Mouse (Mus musculus) kidney, embryonic 16.5 days (tissue): Measurements from ENCODE around the gene Gm37240. TPM values are rescaled to one million over a fixed set of nuclear protein-coding genes. Genes with fewer than 3 reads are reported as not detected.
"Not testable (repeated sequence)": the region's sequence is repeated elsewhere in the genome, so short reads cannot be mapped to it uniquely, and the experiment has no call there.

Experiments used
- ATAC-seq: fragments of 200-750 bp; cut with Nextera tagmentation; 2 replicates; pipeline ENCODE4 v1.8.0; 2017; ENCODE audit warnings: moderate TSS enrichment; ENCODE audit not compliant: low FRiP score, low TSS enrichment
- H3K27ac ChIP-seq: fragments of 300-500 bp; sonication (generic); 2 replicates; pipeline ENCODE4 v1.5.1; 2014; ENCODE audit warnings: low read length
- H3K27me3 ChIP-seq: fragments of 300-500 bp; sonication (generic); 2 replicates; pipeline ENCODE4 v1.6.1; 2014; ENCODE audit warnings: low read length, control low read depth, mixed read lengths; ENCODE audit not compliant: insufficient read depth
- H3K36me3 ChIP-seq: fragments of 300-500 bp; sonication (generic); 2 replicates; pipeline ENCODE4 v1.6.1; 2014; ENCODE audit warnings: low read length, control low read depth, mixed read lengths; ENCODE audit not compliant: insufficient read depth
- H3K4me1 ChIP-seq: fragments of 300-500 bp; sonication (generic); 2 replicates; pipeline ENCODE4 v1.6.1; 2014; ENCODE audit warnings: low read length, control low read depth, mixed read lengths; ENCODE audit not compliant: insufficient read depth
- H3K4me2 ChIP-seq: fragments of 300-500 bp; sonication (generic); replicated peaks from 2 replicates; pipeline ENCODE4 v1.6.1; 2014; ENCODE audit warnings: low read depth, low read length
- H3K4me3 ChIP-seq: fragments of 300-500 bp; sonication (generic); 2 replicates; pipeline ENCODE4 v1.5.1; 2014; ENCODE audit warnings: mild to moderate bottlenecking, low read length
- H3K9ac ChIP-seq: fragments of 300-500 bp; sonication (generic); replicated peaks from 2 replicates; pipeline ENCODE4 v1.6.1; 2014; ENCODE audit warnings: low read length
- H3K9me3 ChIP-seq: fragments of 300-500 bp; sonication (generic); 2 replicates; pipeline ENCODE4 v1.6.1; 2016; ENCODE audit warnings: low read length, control low read depth
- WGBS: fragments of 180-500 bp; shearing (Covaris S2); extraction: QIAGEN DNeasy Blood & Tissue Kit; methylation state at CpG from one replicate; pipeline ENCODE4 v1.1.7; 2014; 5-methylcytosine and 5-hydroxymethylcytosine counted together
- polyA plus RNA-seq: library from polyadenylated mRNA; unstranded; fragments of >200 nt; fragmentation: Nextera tagmentation; extraction: Ambion mirVana; gene quantifications from 2 replicates; pipeline ENCODE4 v1.2.1, GENCODE M21; 2015

The Gm37240 gene
- polyA plus RNA-seq, 1 experiment from 2014 or later, result 8.7 TPM

GRCm38 (mm10) chr3:84889648-84890047 is 997.7 kb downstream of the Gm37240 start:
- WGBS, result 39% methylated on average over 1 of the region's 1 CpGs
- H3K36me3 ChIP-seq, result no peaks in the 10 kb centered on the region
- H3K9ac ChIP-seq, result no peak overlapping the region
- no peak overlapping the region for H3K27ac ChIP-seq
- H3K4me1 ChIP-seq, result no peaks in the 10 kb centered on the region
- no peak overlapping the region for H3K4me2 ChIP-seq
- ATAC-seq, result no peak
- no peaks in the 10 kb centered on the region for H3K9me3 ChIP-seq
- H3K4me3 ChIP-seq, result no peak overlapping the region
- no peaks in the 10 kb centered on the region for H3K27me3 ChIP-seq

GRCm38 (mm10) chr3:84883817-84884483 is 1003.4 kb downstream of the Gm37240 start:
- Histone ChIP-seq H3K36me3 (no peaks in the 10 kb centered on the region), H3K9me3 (no peaks in the 10 kb centered on the region), H3K4me2 (no peak overlapping the region), H3K9ac (no peak overlapping the region), H3K27me3 (no peaks in the 10 kb centered on the region), H3K27ac (no peak overlapping the region), H3K4me3 (no peak overlapping the region), H3K4me1 (no peaks in the 10 kb centered on the region)
- 43% methylated on average over 11 of the region's 11 CpGs for WGBS
- ATAC-seq, result no peak

GRCm38 (mm10) chr3:84876211-84876610 is 1011.1 kb downstream of the Gm37240 start:
- Histone ChIP-seq H3K4me1 (no peaks in the 10 kb centered on the region), H3K27me3 (no peaks in the 10 kb centered on the region), H3K36me3 (no peaks in the 10 kb centered on the region), H3K4me3 (no peak overlapping the region), H3K4me2 (no peak overlapping the region), H3K9me3 (no peaks in the 10 kb centered on the region), H3K27ac (no peak overlapping the region), H3K9ac (no peak overlapping the region)
- no peak for ATAC-seq
- WGBS, result 59% methylated on average over 4 of the region's 4 CpGs

- Histone ChIP-seq H3K9me3 (no peaks in the 10 kb centered on the region), H3K36me3 (no peaks in the 10 kb centered on the region), H3K4me3 (no peak overlapping the region), H3K9ac (no peak overlapping the region), H3K4me2 (no peak overlapping the region), H3K4me1 (no peaks in the 10 kb centered on the region), H3K27me3 (no peaks in the 10 kb centered on the region), H3K27ac (no peak overlapping the region)
- no peak for ATAC-seq
- 78% methylated on average over 9 of the region's 9 CpGs for WGBS
Measured at GRCm38 (mm10) chr3:84875306-84875705, 1012.0 kb downstream of the Gm37240 start.

GRCm38 (mm10) chr3:84870126-84870525 is 1017.2 kb downstream of the Gm37240 start:
- Histone ChIP-seq H3K4me1 (peaks cover 20% of the 10 kb centered on the region), H3K9ac (no peak overlapping the region), H3K4me3 (no peak overlapping the region), H3K9me3 (no peaks in the 10 kb centered on the region), H3K36me3 (no peaks in the 10 kb centered on the region), H3K27ac (no peak overlapping the region), H3K4me2 (no peak overlapping the region), H3K27me3 (no peaks in the 10 kb centered on the region)
- no peak for ATAC-seq

- H3K9me3 ChIP-seq, result no peaks in the 10 kb centered on the region
- peak overlapping the region; percentile 25; the same call in 1 of the 2 replicates for H3K27ac ChIP-seq
- no peak for ATAC-seq
- WGBS, result 6% methylated on average over 1 of the region's 1 CpGs
- H3K4me2 ChIP-seq, result no peak overlapping the region
- H3K4me1 ChIP-seq, result peaks cover 20% of the 10 kb centered on the region
- no peak overlapping the region for H3K4me3 ChIP-seq
- H3K27me3 ChIP-seq, result no peaks in the 10 kb centered on the region
- no peak overlapping the region for H3K9ac ChIP-seq
- no peaks in the 10 kb centered on the region for H3K36me3 ChIP-seq
Measured at GRCm38 (mm10) chr3:84867991-84868390, 1019.3 kb downstream of the Gm37240 start.

- no peaks in the 10 kb centered on the region for H3K36me3 ChIP-seq
- H3K9ac ChIP-seq, result no peak overlapping the region
- 50% methylated on average over 1 of the region's 1 CpGs for WGBS
- peak overlapping the region; percentile 25; the same call in 1 of the 2 replicates for H3K27ac ChIP-seq
- peaks cover 20% of the 10 kb centered on the region for H3K4me1 ChIP-seq
- no peaks in the 10 kb centered on the region for H3K27me3 ChIP-seq
- ATAC-seq, result no peak
- no peak overlapping the region for H3K4me2 ChIP-seq
- H3K9me3 ChIP-seq, result no peaks in the 10 kb centered on the region
- no peak overlapping the region for H3K4me3 ChIP-seq
Measured at GRCm38 (mm10) chr3:84867434-84867975, 1019.8 kb downstream of the Gm37240 start.

- Histone ChIP-seq H3K9ac (no peak overlapping the region), H3K27ac (no peak overlapping the region), H3K9me3 (no peaks in the 10 kb centered on the region), H3K4me2 (no peak overlapping the region), H3K4me3 (no peak overlapping the region), H3K4me1 (peaks cover 20% of the 10 kb centered on the region), H3K36me3 (no peaks in the 10 kb centered on the region), H3K27me3 (no peaks in the 10 kb centered on the region)
- ATAC-seq, result no peak
- WGBS, result 67% methylated on average over 4 of the region's 4 CpGs
Measured at GRCm38 (mm10) chr3:84866866-84867265, 1020.5 kb downstream of the Gm37240 start.

GRCm38 (mm10) chr3:84865684-84866083 is 1021.6 kb downstream of the Gm37240 start:
- Histone ChIP-seq H3K27ac (no peak overlapping the region), H3K9me3 (no peaks in the 10 kb centered on the region), H3K27me3 (no peaks in the 10 kb centered on the region), H3K4me1 (peaks cover 20% of the 10 kb centered on the region), H3K9ac (no peak overlapping the region), H3K4me3 (no peak overlapping the region), H3K36me3 (no peaks in the 10 kb centered on the region), H3K4me2 (no peak overlapping the region)
- 30% methylated on average over 3 of the region's 3 CpGs for WGBS
- peak; percentile 77 for ATAC-seq

- not testable (repeated sequence) for ATAC-seq, H3K27ac ChIP-seq, H3K9me3 ChIP-seq, H3K4me1 ChIP-seq, H3K36me3 ChIP-seq, H3K4me2 ChIP-seq, H3K4me3 ChIP-seq, H3K27me3 ChIP-seq, H3K9ac ChIP-seq
- WGBS, result 93% methylated on average over 3 of the region's 3 CpGs
Measured at GRCm38 (mm10) chr3:84861817-84862216, 1025.5 kb downstream of the Gm37240 start.
